Mouse (Mus musculus): ENCODE measurements around the gene Olfr1428. TPM values are rescaled to one million over a fixed set of nuclear protein-coding genes. Genes with fewer than 3 reads are reported as not detected.
"Not testable (repeated sequence)": the region's sequence is repeated elsewhere in the genome, so short reads cannot be mapped to it uniquely, and the experiment has no call there.

Olfr1428 gene
- polyA plus RNA-seq, 1 experiment from 2014 or later: not detected

- 63% methylated on average over 1 of the region's 1 CpGs for whole genome bisulfite sequencing
- no peak for DNase-seq (ENCODE audit: low spot score)
- H3K4me1 ChIP-seq (replicated peaks; ENCODE audit: insufficient read depth, low read length): no peaks in the 10 kb centered on the region
- H3K27me3 ChIP-seq (ENCODE audit: insufficient read depth, low read length): no peaks in the 10 kb centered on the region
- H3K9me3 ChIP-seq (replicated peaks; ENCODE audit: low read length): no peaks in the 10 kb centered on the region
- H3K4me3 ChIP-seq (replicated peaks; ENCODE audit: low read depth, low read length): no peak overlapping the region
- no peak overlapping the region for H3K4me2 ChIP-seq (ENCODE audit: low read length)
- H3K27ac ChIP-seq: no peak overlapping the region
- no peak overlapping the region for H3K9ac ChIP-seq (ENCODE audit: low read depth, low read length)
- no peaks in the 10 kb centered on the region for H3K36me3 ChIP-seq (ENCODE audit: insufficient read depth, low read length)
- no peak for TF ChIP-seq CTCF (IDR thresholded peaks at IDR 0.05; ENCODE audit: low read depth)
- no peak for ATAC-seq (replicated peaks; ENCODE audit: low FRiP score, low read depth)
Observed at GRCm38 (mm10) chr19:12104541-12104940, 11.2 kb downstream of the Olfr1428 start.

- 91% methylated on average over 2 of the region's 2 CpGs for WGBS
- no peak for TF ChIP-seq CTCF (IDR thresholded peaks at IDR 0.05; ENCODE audit: low read depth)
Observed at GRCm38 (mm10) chr19:12103234-12103633, 12.5 kb downstream of the Olfr1428 start, which contains the start of gene Olfr1427. Olfr1427 (minus strand) TSS chr19:12103334.

DNA sequence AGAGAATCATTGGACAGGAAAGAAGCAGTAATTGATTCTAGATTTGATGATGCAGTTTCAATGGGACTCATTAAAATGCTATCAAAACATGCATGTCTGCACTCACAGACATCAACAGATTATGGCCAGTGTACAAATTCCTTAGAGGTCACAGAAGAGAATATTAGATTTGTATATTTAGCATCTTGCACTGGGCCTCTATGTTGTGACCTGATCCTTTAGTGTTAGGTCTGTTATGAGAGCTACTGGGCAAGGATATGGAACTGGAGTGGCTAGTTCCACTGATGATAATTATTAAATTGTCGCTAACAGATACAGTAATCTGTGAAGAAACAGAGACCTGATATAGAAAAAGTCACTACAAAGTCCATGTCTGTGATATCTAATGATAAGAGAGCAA, 23.8 kb downstream of the Olfr1428 start, which contains the start of gene Olfr1426:
Gene Olfr1426 (minus strand): TSS at position 101 of the 400 bp plus-strand sequence.
- ATAC-seq (replicated peaks; ENCODE audit: low FRiP score, low read depth): no peak
- no peaks in the 10 kb centered on the region for H3K4me1 ChIP-seq (replicated peaks; ENCODE audit: insufficient read depth, low read length)
- no peaks in the 10 kb centered on the region for H3K27me3 ChIP-seq (ENCODE audit: insufficient read depth, low read length)
- DNase-seq (ENCODE audit: low spot score): no peak
- WGBS: 84% methylated on average over 1 of the region's 1 CpGs
- no peak within 1 kb of the TSS for H3K4me2 ChIP-seq (ENCODE audit: low read length)
- H3K9ac ChIP-seq (ENCODE audit: low read depth, low read length): no peak within 1 kb of the TSS
- no peaks in the 10 kb centered on the region for H3K9me3 ChIP-seq (replicated peaks; ENCODE audit: low read length)
- H3K4me3 ChIP-seq (replicated peaks; ENCODE audit: low read depth, low read length): no peak within 1 kb of the TSS
- H3K36me3 ChIP-seq (ENCODE audit: insufficient read depth, low read length): no peaks in the 10 kb centered on the region
- no peak within 1 kb of the TSS for H3K27ac ChIP-seq
- no peak for TF ChIP-seq CTCF (IDR thresholded peaks at IDR 0.05; ENCODE audit: low read depth)

More at GRCm38 (mm10) chr19:12103234-12103633, 12.5 kb downstream of the Olfr1428 start, which contains the start of gene Olfr1427:
- Histone ChIP-seq H3K9ac (ENCODE audit: low read depth, low read length) (no peak within 1 kb of the TSS), H3K27ac (no peak within 1 kb of the TSS), H3K9me3 (replicated peaks; ENCODE audit: low read length) (no peaks in the 10 kb centered on the region), H3K36me3 (ENCODE audit: insufficient read depth, low read length) (no peaks in the 10 kb centered on the region), H3K27me3 (ENCODE audit: insufficient read depth, low read length) (no peaks in the 10 kb centered on the region), H3K4me1 (replicated peaks; ENCODE audit: insufficient read depth, low read length) (no peaks in the 10 kb centered on the region), H3K4me2 (ENCODE audit: low read length) (no peak within 1 kb of the TSS), H3K4me3 (replicated peaks; ENCODE audit: low read depth, low read length) (no peak within 1 kb of the TSS)
- ATAC-seq (replicated peaks; ENCODE audit: low FRiP score, low read depth) (no peak), DNase-seq (ENCODE audit: low spot score) (no peak)

- H3K27ac ChIP-seq; H3K9me3 ChIP-seq (replicated peaks; ENCODE audit: low read length); H3K27me3 ChIP-seq (ENCODE audit: insufficient read depth, low read length); ATAC-seq (replicated peaks; ENCODE audit: low FRiP score, low read depth); H3K36me3 ChIP-seq (ENCODE audit: insufficient read depth, low read length); H3K9ac ChIP-seq (ENCODE audit: low read depth, low read length); DNase-seq (ENCODE audit: low spot score); H3K4me2 ChIP-seq (ENCODE audit: low read length); H3K4me1 ChIP-seq (replicated peaks; ENCODE audit: insufficient read depth, low read length); H3K4me3 ChIP-seq (replicated peaks; ENCODE audit: low read depth, low read length): not testable (repeated sequence)
- 83% methylated on average over 4 of the region's 4 CpGs for WGBS
Observed at GRCm38 (mm10) chr19:12077631-12078030, 38.1 kb downstream of the Olfr1428 start, which contains the start of gene Olfr1425. Olfr1425 (minus strand) TSS chr19:12077731.

DNA sequence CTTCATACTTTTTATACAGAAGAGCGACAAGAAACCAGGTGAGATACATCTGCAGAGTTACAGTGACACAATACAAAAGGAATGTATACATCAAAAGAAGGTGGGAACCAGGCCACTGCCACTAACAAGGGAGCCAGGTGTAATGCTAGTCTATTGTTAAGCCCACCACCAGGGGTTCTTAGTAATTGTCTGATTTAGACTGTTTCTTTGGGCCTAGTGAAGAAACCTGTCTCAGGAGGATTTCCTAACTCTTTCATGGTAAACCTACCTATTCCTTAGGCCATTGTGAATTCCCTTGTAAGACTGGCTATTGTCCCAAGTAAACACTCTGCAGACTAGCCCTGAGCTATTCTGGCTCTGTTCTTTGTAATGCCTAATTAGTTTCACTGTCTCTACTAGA, 46.2 kb downstream of the Olfr1428 start:
- DNase-seq (ENCODE audit: low spot score); H3K4me2 ChIP-seq (ENCODE audit: low read length); H3K27ac ChIP-seq; H3K9ac ChIP-seq (ENCODE audit: low read depth, low read length); ATAC-seq (replicated peaks; ENCODE audit: low FRiP score, low read depth); H3K27me3 ChIP-seq (ENCODE audit: insufficient read depth, low read length); H3K4me1 ChIP-seq (replicated peaks; ENCODE audit: insufficient read depth, low read length); H3K4me3 ChIP-seq (replicated peaks; ENCODE audit: low read depth, low read length); H3K9me3 ChIP-seq (replicated peaks; ENCODE audit: low read length); H3K36me3 ChIP-seq (ENCODE audit: insufficient read depth, low read length): not testable (repeated sequence)
- 85% methylated on average over 1 of the region's 1 CpGs for WGBS

DNA sequence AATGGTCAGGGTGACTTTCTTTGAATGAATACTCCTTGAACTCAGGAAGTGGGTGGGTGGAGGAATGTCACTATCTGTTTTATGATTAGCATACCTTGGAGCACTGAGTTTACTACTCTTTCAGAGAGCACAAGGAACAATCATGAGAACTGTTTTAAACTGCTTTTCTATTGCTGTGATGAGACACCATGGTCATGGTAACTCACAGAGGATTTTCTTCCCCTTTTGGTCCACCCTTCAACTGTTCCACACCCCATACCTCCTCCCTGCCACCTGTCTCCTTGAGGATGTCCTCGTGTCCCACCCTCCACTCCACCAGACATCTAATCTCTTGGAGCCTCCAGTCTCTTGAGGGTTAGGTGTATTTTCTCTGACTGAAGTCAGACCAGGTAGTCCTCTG, 47.9 kb downstream of the Olfr1428 start:
- 64% methylated on average over 1 of the region's 1 CpGs for WGBS
- ATAC-seq (replicated peaks; ENCODE audit: low FRiP score, low read depth); DNase-seq (ENCODE audit: low spot score): not testable (repeated sequence)

DNA sequence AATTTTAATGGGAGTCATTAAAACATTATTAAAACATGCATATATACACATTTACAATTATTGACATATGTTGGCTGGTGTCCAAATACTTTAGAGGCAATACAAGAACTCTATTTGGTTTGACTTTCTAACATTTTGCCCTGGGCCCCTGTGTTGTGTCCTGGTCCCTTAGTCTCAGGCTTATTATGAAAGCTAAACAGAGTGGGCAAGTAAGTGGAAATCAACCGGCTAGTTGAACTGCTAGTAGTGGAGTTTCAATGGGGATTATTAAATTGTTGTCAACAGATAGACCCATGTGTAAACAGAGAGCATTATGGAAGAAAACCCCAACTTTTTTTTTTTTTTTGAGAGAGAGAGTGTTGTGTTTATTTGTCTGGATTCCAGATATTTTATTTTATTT, 53.1 kb downstream of the Olfr1428 start, which contains the start of gene Olfr1424:
Gene Olfr1424 (minus strand): TSS at position 101 of the 400 bp plus-strand sequence.
- ATAC-seq (replicated peaks; ENCODE audit: low FRiP score, low read depth): not testable (repeated sequence)

More for the DNA sequence above, 47.9 kb downstream of the Olfr1428 start:
- not testable (repeated sequence) for H3K9me3 ChIP-seq (replicated peaks; ENCODE audit: low read length); H3K27ac ChIP-seq; H3K9ac ChIP-seq (ENCODE audit: low read depth, low read length); H3K27me3 ChIP-seq (ENCODE audit: insufficient read depth, low read length); H3K36me3 ChIP-seq (ENCODE audit: insufficient read depth, low read length); H3K4me3 ChIP-seq (replicated peaks; ENCODE audit: low read depth, low read length); H3K4me1 ChIP-seq (replicated peaks; ENCODE audit: insufficient read depth, low read length); H3K4me2 ChIP-seq (ENCODE audit: low read length)

More for the DNA sequence above, 53.1 kb downstream of the Olfr1428 start, which contains the start of gene Olfr1424:
- not testable (repeated sequence) for H3K27me3 ChIP-seq (ENCODE audit: insufficient read depth, low read length); H3K9me3 ChIP-seq (replicated peaks; ENCODE audit: low read length); H3K4me1 ChIP-seq (replicated peaks; ENCODE audit: insufficient read depth, low read length); H3K36me3 ChIP-seq (ENCODE audit: insufficient read depth, low read length); H3K4me2 ChIP-seq (ENCODE audit: low read length); DNase-seq (ENCODE audit: low spot score); H3K4me3 ChIP-seq (replicated peaks; ENCODE audit: low read depth, low read length); H3K9ac ChIP-seq (ENCODE audit: low read depth, low read length); H3K27ac ChIP-seq
- WGBS: 89% methylated on average over 1 of the region's 1 CpGs

Other genes starting within 250 kb of the Olfr1428 start
- gene Olfr1419, start 240.8 kb downstream of the Olfr1428 start, polyA plus RNA-seq (2015; fragmentation: Nextera tagmentation; extraction: Ambion mirVana): not detected in 2 replicates
- 0.08 TPM in 2 replicates for gene Olfr1420, start 229.3 kb downstream of the Olfr1428 start, polyA plus RNA-seq (2015; fragmentation: Nextera tagmentation; extraction: Ambion mirVana)
- gene Patl1, start 203.5 kb downstream of the Olfr1428 start, polyA plus RNA-seq (2015; fragmentation: Nextera tagmentation; extraction: Ambion mirVana): 11.4 and 13.0 TPM in 2 replicates
- 6.1 and 6.2 TPM in 2 replicates for gene Osbp, start 150.0 kb downstream of the Olfr1428 start, polyA plus RNA-seq (2015; fragmentation: Nextera tagmentation; extraction: Ambion mirVana)
- gene Olfr1423, start 74.6 kb downstream of the Olfr1428 start, polyA plus RNA-seq (2015; fragmentation: Nextera tagmentation; extraction: Ambion mirVana): not detected in 2 replicates
- not detected in 2 replicates for gene Olfr1424, start 53.2 kb downstream of the Olfr1428 start, polyA plus RNA-seq (2015; fragmentation: Nextera tagmentation; extraction: Ambion mirVana)
- not detected in 2 replicates for gene Olfr1425, start 38.2 kb downstream of the Olfr1428 start, polyA plus RNA-seq (2015; fragmentation: Nextera tagmentation; extraction: Ambion mirVana)
- gene Olfr1426, start 23.9 kb downstream of the Olfr1428 start, polyA plus RNA-seq (2015; fragmentation: Nextera tagmentation; extraction: Ambion mirVana): not detected in 2 replicates
- gene Olfr1427, start 12.6 kb downstream of the Olfr1428 start, polyA plus RNA-seq (2015; fragmentation: Nextera tagmentation; extraction: Ambion mirVana): not detected in 2 replicates
- gene Olfr76, start 7.3 kb upstream of the Olfr1428 start, polyA plus RNA-seq (2015; fragmentation: Nextera tagmentation; extraction: Ambion mirVana): not detected in 2 replicates
- gene Olfr1555-ps1, start 54.2 kb upstream of the Olfr1428 start, polyA plus RNA-seq (2015; fragmentation: Nextera tagmentation; extraction: Ambion mirVana): not detected in 2 replicates
- gene Olfr1431, start 84.7 kb upstream of the Olfr1428 start, polyA plus RNA-seq (2015; fragmentation: Nextera tagmentation; extraction: Ambion mirVana): not detected in 2 replicates
- not detected in 2 replicates for gene Olfr1432, start 116.7 kb upstream of the Olfr1428 start, polyA plus RNA-seq (2015; fragmentation: Nextera tagmentation; extraction: Ambion mirVana)
- not detected in 2 replicates for gene Olfr262, start 125.8 kb upstream of the Olfr1428 start, polyA plus RNA-seq (2015; fragmentation: Nextera tagmentation; extraction: Ambion mirVana)
- not detected in 2 replicates for gene Olfr235, start 145.1 kb upstream of the Olfr1428 start, polyA plus RNA-seq (2015; fragmentation: Nextera tagmentation; extraction: Ambion mirVana)
- gene Olfr1434, start 164.0 kb upstream of the Olfr1428 start, polyA plus RNA-seq (2015; fragmentation: Nextera tagmentation; extraction: Ambion mirVana): not detected in 2 replicates
- not detected in 2 replicates for gene Olfr1436, start 183.2 kb upstream of the Olfr1428 start, polyA plus RNA-seq (2015; fragmentation: Nextera tagmentation; extraction: Ambion mirVana)
- gene Olfr1437, start 209.2 kb upstream of the Olfr1428 start, polyA plus RNA-seq (2015; fragmentation: Nextera tagmentation; extraction: Ambion mirVana): not detected in 2 replicates
- gene Olfr1438-ps1, start 220.0 kb upstream of the Olfr1428 start, polyA plus RNA-seq (2015; fragmentation: Nextera tagmentation; extraction: Ambion mirVana): not detected in 2 replicates

Measured in kidney, postnatal 0 days (tissue).